Comparison of ENCODE assay signal across 10 mouse cellular contexts in genomic region chr4:143985733-143986132, GRCm38 (mm10). TPM values are rescaled to one million over a fixed set of nuclear protein-coding genes. Genes with fewer than 3 reads are reported as not detected.
A peak's percentile ranks its signal among the peaks of the same experiment; 100 is the strongest.
DNase-seq lines count a peak whose midpoint lies in the region.
"Not testable (repeated sequence)": the region's sequence is repeated elsewhere in the genome, so short reads cannot be mapped to it uniquely, and the experiment has no call there.
"Had no signal": no experiment of that assay in that cellular context is flagged by ENCODE, and none has a peak within 500 bp of the region (broad histone marks: within the 10 kb centered on the region; RNA-seq: fewer than 3 reads in every experiment).

No protein-coding gene starts in this region.

- DNase-seq in B cell, adult 2 months, result peak; percentile 14 to 29
- DNase-seq in cerebellum, adult 8-10 months, result peak; percentile 35
- DNase-seq in gastrocnemius, adult 8-10 months (ENCODE audit: low spot score in 2 of 2), result peak; percentile 48 to 58
- DNase-seq in heart, postnatal 4 days, result peak; percentile 38
- DNase-seq in layer of hippocampus, adult 9-10 months (ENCODE audit: low spot score), result peak; percentile 24
- peak; percentile 6 to 25 for DNase-seq in left cerebral cortex, postnatal 36 days (ENCODE audit: low spot score in 2 of 2)
- DNase-seq in right cerebral cortex, adult 18-20 months, result peak; percentile 21
- peak; percentile 2 to 16 for DNase-seq in thymus, adult 18-20 months

- intact Hi-C loops in left cerebral cortex, postnatal 36 days (cut with DNase I), result not testable (repeated sequence)

RNA-seq across cellular contexts. Expression of gene Pramef17, which starts 8.4 kb away (rescaled TPM):
- total RNA-seq in gastrocnemius, adult 8-10 months (2022), result not detected
- not detected for total RNA-seq in heart, postnatal 4 days (2021)
- not detected for total RNA-seq in left cerebral cortex, postnatal 36 days (2021)
- total RNA-seq: forebrain, postnatal 0 days; G1E had no signal

RNA-seq across cellular contexts. Expression of gene Gm13101, which starts 19.0 kb away (rescaled TPM):
- total RNA-seq in gastrocnemius, adult 8-10 months (2022), result not detected
- not detected for total RNA-seq in heart, postnatal 4 days (2021)
- not detected for total RNA-seq in left cerebral cortex, postnatal 36 days (2021)
- total RNA-seq: forebrain, postnatal 0 days; G1E had no signal

RNA-seq across cellular contexts. Expression of gene Pramef25, which starts 34.9 kb away (rescaled TPM):
- total RNA-seq in gastrocnemius, adult 8-10 months (2022), result not detected
- not detected for total RNA-seq in heart, postnatal 4 days (2021)
- total RNA-seq in left cerebral cortex, postnatal 36 days (2021), result not detected
- total RNA-seq: forebrain, postnatal 0 days; G1E had no signal

Comparison
In these comparisons a context has a peak if more than half of its experiments do, and no peak if none do; other contexts are left out.
1. Peak in every context shown above with its lines: DNase-seq.